Mouse (Mus musculus): Measurements from ENCODE around the gene Pofut2. TPM values are rescaled to one million over a fixed set of nuclear protein-coding genes. Genes with fewer than 3 reads are reported as not detected.

Gene Pofut2
- total RNA-seq, 2 experiments from 2014 or later, result 30.3 to 30.9 TPM

- DNase-seq (ENCODE audit: low spot score in 2 of 2), result no peak
Measured at GRCm38 (mm10) chr10:77229609-77230595, 29.1 kb upstream of the Pofut2 start.

GRCm38 (mm10) chr10:77231861-77232755, 26.9 kb upstream of the Pofut2 start:
- no peak for DNase-seq (ENCODE audit: low spot score in 2 of 2)

- DNase-seq (ENCODE audit: low spot score in 2 of 2), result no peak
Measured at GRCm38 (mm10) chr10:77233230-77233629, 25.8 kb upstream of the Pofut2 start.

- no peak for DNase-seq (ENCODE audit: low spot score in 2 of 2)
Measured at GRCm38 (mm10) chr10:77234991-77235616, 23.9 kb upstream of the Pofut2 start.

GRCm38 (mm10) chr10:77237795-77238580, 21.0 kb upstream of the Pofut2 start:
- no peak for DNase-seq (ENCODE audit: low spot score in 2 of 2)

- DNase-seq (ENCODE audit: low spot score in 2 of 2), result no peak
Measured at GRCm38 (mm10) chr10:77240764-77241163, 18.3 kb upstream of the Pofut2 start.

- no peak for DNase-seq (ENCODE audit: low spot score in 2 of 2)
Measured at GRCm38 (mm10) chr10:77242396-77242795, 16.6 kb upstream of the Pofut2 start.

GRCm38 (mm10) chr10:77242871-77243270, 16.1 kb upstream of the Pofut2 start:
- DNase-seq (ENCODE audit: low spot score in 2 of 2), result no peak

- DNase-seq (ENCODE audit: low spot score in 2 of 2), result peak in 1 of 2 experiments; percentile 27
Measured at GRCm38 (mm10) chr10:77243572-77244161, 15.4 kb upstream of the Pofut2 start.

- DNase-seq (ENCODE audit: low spot score in 2 of 2), result no peak
Measured at GRCm38 (mm10) chr10:77244777-77245176, 14.2 kb upstream of the Pofut2 start.

GRCm38 (mm10) chr10:77247048-77247447, 12.0 kb upstream of the Pofut2 start:
- no peak for DNase-seq (ENCODE audit: low spot score in 2 of 2)

GRCm38 (mm10) chr10:77247707-77248106, 11.3 kb upstream of the Pofut2 start:
- no peak for DNase-seq (ENCODE audit: low spot score in 2 of 2)

GRCm38 (mm10) chr10:77251223-77251783, 7.7 kb upstream of the Pofut2 start:
- DNase-seq (ENCODE audit: low spot score in 2 of 2), result no peak

GRCm38 (mm10) chr10:77251784-77252539, 7.1 kb upstream of the Pofut2 start:
- peak in 1 of 2 experiments; percentile 22 for DNase-seq (ENCODE audit: low spot score in 2 of 2)

GRCm38 (mm10) chr10:77252790-77253189, 6.2 kb upstream of the Pofut2 start:
- peak; percentile 77 to 88 for DNase-seq (ENCODE audit: low spot score in 2 of 2)

GRCm38 (mm10) chr10:77255231-77255630, 3.8 kb upstream of the Pofut2 start:
- no peak for DNase-seq (ENCODE audit: low spot score in 2 of 2)

- DNase-seq (ENCODE audit: low spot score in 2 of 2), result no peak
Measured at GRCm38 (mm10) chr10:77255676-77256075, 3.3 kb upstream of the Pofut2 start.

- DNase-seq (ENCODE audit: low spot score in 2 of 2), result no peak
Measured at GRCm38 (mm10) chr10:77258041-77258590, 902 bp upstream of the Pofut2 start.

Measured in layer of hippocampus, adult 18-20 months (tissue).